In the genomic region with DNA sequence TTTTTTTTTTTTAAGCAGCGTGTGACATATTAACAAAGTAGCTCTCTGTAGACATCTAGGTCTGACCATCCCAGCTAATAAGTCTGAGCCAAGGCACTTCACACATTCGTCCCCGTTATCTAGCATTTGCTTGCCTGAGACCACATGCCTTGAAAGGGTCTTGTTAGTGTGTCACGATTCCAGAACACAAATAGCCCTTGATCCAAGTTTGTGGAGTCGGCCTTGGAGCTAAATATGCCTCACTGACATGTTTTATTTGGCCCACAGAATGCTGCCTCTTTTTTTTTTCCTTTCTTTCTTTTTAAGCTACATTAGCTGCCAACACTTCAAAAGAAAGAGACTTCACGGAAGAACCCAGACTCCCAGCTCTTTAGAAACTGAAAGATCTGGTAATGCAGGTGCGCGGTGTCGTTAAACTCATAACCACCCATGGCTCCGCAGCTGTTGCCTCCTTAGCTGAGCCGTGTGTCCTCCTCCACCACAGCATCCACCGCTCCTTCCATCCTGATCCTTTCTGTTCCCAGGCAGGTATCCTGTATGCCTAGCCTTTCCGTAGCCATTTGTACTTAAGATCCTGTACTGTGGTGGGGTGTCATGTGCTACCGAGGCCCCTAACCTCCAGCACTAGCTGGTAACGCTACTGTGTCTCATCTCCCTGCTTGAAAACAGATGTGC, we compare ENCODE assay signal across 15 mouse cellular contexts.
DNase-seq lines count a peak whose midpoint lies in the region; ATAC-seq lines count a peak whose summit lies in the region.
"Had no signal": no experiment of that assay in that cellular context is flagged by ENCODE, and none has a peak within 500 bp of the region (broad histone marks: within the 10 kb centered on the region; RNA-seq: fewer than 3 reads in every experiment).

No protein-coding gene starts in this region.

- ATAC-seq in hindbrain, embryonic 12.5 days (ENCODE audit: low FRiP score) = no peak
- no peak for ATAC-seq in hindbrain, embryonic 11.5 days (ENCODE audit: low FRiP score)
- peak; percentile 50 for ATAC-seq in CD4-positive, CD25-positive, alpha-beta regulatory T cell, adult 4 months
- no peak for ATAC-seq in erythroblast, adult 5-6 weeks (replicated peaks; ENCODE audit: low FRiP score, poor library complexity, severe bottlenecking)
- ATAC-seq: midbrain, embryonic 16.5 days had no signal

- DNase-seq in adrenal gland, adult (ENCODE audit: inconsistent age in 2 of 2, low spot score in 1 of 2) = peak; percentile 27 to 72
- DNase-seq in adrenal gland, postnatal 36 days = no peak
- DNase-seq in hindbrain, embryonic 11.5 days (ENCODE audit: low spot score) = no peak
- DNase-seq in splenic B cell, adult 2 months (ENCODE audit: low read depth, low spot score) = peak; percentile 45
- DNase-seq in left cerebral cortex, adult 9 months (ENCODE audit: low spot score in 2 of 2) = no peak
- DNase-seq: adrenal gland, postnatal 25 days; cerebellum, adult 2 months; forebrain, postnatal 0 days; layer of hippocampus, adult 9-11 months had no signal

- H3K4me1 ChIP-seq in hindbrain, embryonic 12.5 days = peaks cover 13% of the 10 kb centered on the region
- H3K4me1 ChIP-seq in hindbrain, embryonic 11.5 days (replicated peaks; ENCODE audit: control insufficient read depth, insufficient read depth, low read length) = peaks cover 6% of the 10 kb centered on the region

- no peak overlapping the region for H3K4me3 ChIP-seq in hindbrain, embryonic 12.5 days
- no peak overlapping the region for H3K4me3 ChIP-seq in hindbrain, embryonic 11.5 days (ENCODE audit: low read depth, low read length)

- H3K9me3 ChIP-seq in hindbrain, embryonic 12.5 days (replicated peaks) = 0 out of 2 replicates have a peak, but pooled peaks cover 3% of the 10 kb centered on the region
- no peaks in the 10 kb centered on the region for H3K9me3 ChIP-seq in hindbrain, embryonic 11.5 days (ENCODE audit: control insufficient read depth, low read length)
- H3K9me3 ChIP-seq: kidney, embryonic 15.5 days had no signal

- H3K36me3 ChIP-seq in hindbrain, embryonic 12.5 days = no peaks in the 10 kb centered on the region
- no peaks in the 10 kb centered on the region for H3K36me3 ChIP-seq in hindbrain, embryonic 11.5 days (ENCODE audit: control insufficient read depth, insufficient read depth, low read length)
- H3K36me3 ChIP-seq in splenic B cell, adult 2 months (ENCODE audit: control insufficient read depth, insufficient read depth, low read length, poor library complexity, severe bottlenecking) = no peaks in the 10 kb centered on the region
- H3K36me3 ChIP-seq: embryonic facial prominence, embryonic 12.5 days; kidney, embryonic 15.5 days had no signal

- WGBS in hindbrain, embryonic 12.5 days = 79% methylated on average over 15 of the region's 15 CpGs
- 85% methylated on average over 15 of the region's 15 CpGs for WGBS in hindbrain, embryonic 11.5 days

- peak overlapping the region; percentile 66; the same call in 1 of the 2 replicates for H3K4me2 ChIP-seq in hindbrain, embryonic 12.5 days (replicated peaks)
- H3K4me2 ChIP-seq in hindbrain, embryonic 11.5 days (replicated peaks; ENCODE audit: low read depth, low read length) = no peak overlapping the region

- no peak overlapping the region for H3K27ac ChIP-seq in hindbrain, embryonic 12.5 days
- no peak overlapping the region for H3K27ac ChIP-seq in hindbrain, embryonic 11.5 days (ENCODE audit: low read depth, low read length)
- H3K27ac ChIP-seq: embryonic facial prominence, embryonic 12.5 days; kidney, embryonic 15.5 days had no signal

- H3K9ac ChIP-seq in hindbrain, embryonic 12.5 days = peak overlapping the region; percentile 58; the same call in 1 of the 2 replicates
- H3K9ac ChIP-seq in hindbrain, embryonic 11.5 days (ENCODE audit: low read depth, low read length) = no peak overlapping the region

- H3K27me3 ChIP-seq in hindbrain, embryonic 12.5 days = peaks cover 5% of the 10 kb centered on the region; the same call in 1 of the 2 replicates
- H3K27me3 ChIP-seq in hindbrain, embryonic 11.5 days (ENCODE audit: control insufficient read depth, insufficient read depth, low read length) = no peaks in the 10 kb centered on the region
- H3K27me3 ChIP-seq in splenic B cell, adult 2 months (ENCODE audit: control insufficient read depth, insufficient read depth, low read length, poor library complexity, severe bottlenecking) = no peaks in the 10 kb centered on the region

Comparison
In these comparisons a context has a peak if more than half of its experiments do, and no peak if none do; other contexts are left out.
1. DNase-seq: peak in adrenal gland, adult (2 of 2) and splenic B cell, adult 2 months (single experiment); none in adrenal gland, postnatal 36 days (0 of 2), hindbrain, embryonic 11.5 days (single experiment) and left cerebral cortex, adult 9 months (0 of 2).